Mouse (Mus musculus): ENCODE results near the gene Otub1.

Otub1 gene

GRCm38 (mm10) chr19:7209907-7210646 lies 4.0 kb upstream of the Otub1 start:
- no peak for DNase-seq (ENCODE audit: low spot score in 2 of 2)

- DNase-seq (ENCODE audit: low spot score in 2 of 2): no peak
Observed at GRCm38 (mm10) chr19:7205326-7205725, 790 bp downstream of the Otub1 start.

- no peak for DNase-seq (ENCODE audit: low spot score in 2 of 2)
Observed at GRCm38 (mm10) chr19:7204898-7205297, 1.2 kb downstream of the Otub1 start.

GRCm38 (mm10) chr19:7200427-7200826 lies 5.7 kb downstream of the Otub1 start:
- DNase-seq (ENCODE audit: low spot score in 2 of 2): no peak

GRCm38 (mm10) chr19:7199089-7199488 lies 7.0 kb downstream of the Otub1 start:
- DNase-seq (ENCODE audit: low spot score in 2 of 2): no peak

- no peak for DNase-seq (ENCODE audit: low spot score in 2 of 2)
Observed at GRCm38 (mm10) chr19:7197445-7197844, 8.7 kb downstream of the Otub1 start.

- no peak for DNase-seq (ENCODE audit: low spot score in 2 of 2)
Observed at GRCm38 (mm10) chr19:7196741-7197270, 9.3 kb downstream of the Otub1 start.

- peak in 1 of 2 experiments; percentile 59 for DNase-seq (ENCODE audit: low spot score in 2 of 2)
Observed at GRCm38 (mm10) chr19:7195900-7196728, 10.0 kb downstream of the Otub1 start.

- no peak for DNase-seq (ENCODE audit: low spot score in 2 of 2)
Observed at GRCm38 (mm10) chr19:7192561-7192967, 13.6 kb downstream of the Otub1 start.

- DNase-seq (ENCODE audit: low spot score in 2 of 2): no peak
Observed at GRCm38 (mm10) chr19:7191639-7192038, 14.5 kb downstream of the Otub1 start.

GRCm38 (mm10) chr19:7190986-7191385 lies 15.1 kb downstream of the Otub1 start:
- DNase-seq (ENCODE audit: low spot score in 2 of 2): no peak

- no peak for DNase-seq (ENCODE audit: low spot score in 2 of 2)
Observed at GRCm38 (mm10) chr19:7189026-7189425, 17.1 kb downstream of the Otub1 start.

GRCm38 (mm10) chr19:7187157-7187556 lies 19.0 kb downstream of the Otub1 start:
- no peak for DNase-seq (ENCODE audit: low spot score in 2 of 2)

GRCm38 (mm10) chr19:7185715-7186291 lies 20.3 kb downstream of the Otub1 start:
- no peak for DNase-seq (ENCODE audit: low spot score in 2 of 2)

GRCm38 (mm10) chr19:7185059-7185458 lies 21.1 kb downstream of the Otub1 start:
- no peak for DNase-seq (ENCODE audit: low spot score in 2 of 2)

GRCm38 (mm10) chr19:7183419-7183818 lies 22.7 kb downstream of the Otub1 start:
- no peak for DNase-seq (ENCODE audit: low spot score in 2 of 2)

GRCm38 (mm10) chr19:7182273-7182949 lies 23.7 kb downstream of the Otub1 start:
- DNase-seq (ENCODE audit: low spot score in 2 of 2): no peak

GRCm38 (mm10) chr19:7181496-7181895 lies 24.6 kb downstream of the Otub1 start:
- no peak for DNase-seq (ENCODE audit: low spot score in 2 of 2)

GRCm38 (mm10) chr19:7180756-7181405 lies 25.2 kb downstream of the Otub1 start:
- DNase-seq (ENCODE audit: low spot score in 2 of 2): no peak

- DNase-seq (ENCODE audit: low spot score in 2 of 2): no peak
Observed at GRCm38 (mm10) chr19:7178841-7179452, 27.2 kb downstream of the Otub1 start.

All from heart, adult 9 months (tissue).